Mouse (Mus musculus) intestine, embryonic 14.5 days (tissue): Measurements from ENCODE around the gene Gm14851. TPM values are rescaled to one million over a fixed set of nuclear protein-coding genes. Genes with fewer than 3 reads are reported as not detected.
"Not testable (repeated sequence)": the region's sequence is repeated elsewhere in the genome, so short reads cannot be mapped to it uniquely, and the experiment has no call there.

Source experiments
- ATAC-seq: fragments of 200-750 bp; cut with Nextera tagmentation; replicated peaks from 2 replicates; pipeline ENCODE4 v1.8.0; 2017; ENCODE audit warnings: low read depth, moderate number of reproducible peaks, moderate TSS enrichment, moderate library complexity; ENCODE audit not compliant: low FRiP score, low TSS enrichment
- DNase-seq: peaks from one replicate; pipeline ENCODE4 v3.0.0-alpha.2; 2018; ENCODE audit warnings: low spot score
- H3K27ac ChIP-seq: fragments of 300-500 bp; sonication (generic); 2 replicates; pipeline ENCODE4 v1.5.1; 2014; ENCODE audit warnings: low read depth, mild to moderate bottlenecking, control low read depth
- H3K27me3 ChIP-seq: fragments of 300-500 bp; sonication (generic); replicated peaks from 2 replicates; pipeline ENCODE4 v1.6.1; 2014; ENCODE audit warnings: low read length, control low read depth; ENCODE audit not compliant: control insufficient read depth, insufficient read depth
- H3K36me3 ChIP-seq: fragments of 300-500 bp; sonication (generic); 2 replicates; pipeline ENCODE4 v1.6.1; 2014; ENCODE audit warnings: low read length, control low read depth; ENCODE audit not compliant: control insufficient read depth, insufficient read depth
- H3K4me1 ChIP-seq: fragments of 300-500 bp; sonication (generic); replicated peaks from 2 replicates; pipeline ENCODE4 v1.6.1; 2014; ENCODE audit warnings: low read length, control low read depth, mixed read lengths; ENCODE audit not compliant: control insufficient read depth, insufficient read depth
- H3K4me2 ChIP-seq: fragments of 300-500 bp; sonication (generic); 2 replicates; pipeline ENCODE4 v1.6.1; 2014; ENCODE audit warnings: low read length
- H3K4me3 ChIP-seq: fragments of 300-500 bp; sonication (generic); 2 replicates; pipeline ENCODE4 v1.5.1; 2014; ENCODE audit warnings: low read depth, low read length, control low read depth, mixed read lengths
- H3K9ac ChIP-seq: fragments of 300-500 bp; sonication (generic); 2 replicates; pipeline ENCODE4 v1.6.1; 2014; ENCODE audit warnings: mild to moderate bottlenecking, low read length
- H3K9me3 ChIP-seq: fragments of 300-500 bp; sonication (generic); 2 replicates; pipeline ENCODE4 v1.6.1; 2016; ENCODE audit warnings: low read length, control low read depth; ENCODE audit not compliant: control insufficient read depth
- WGBS: fragments of 180-500 bp; shearing (Covaris S2); extraction: QIAGEN DNeasy Blood & Tissue Kit; methylation state at CpG from one replicate; pipeline ENCODE4 v1.1.7; 2014; 5-methylcytosine and 5-hydroxymethylcytosine counted together
- polyA plus RNA-seq: library from polyadenylated mRNA; unstranded; fragments of >200 nt; fragmentation: Nextera tagmentation; extraction: Ambion mirVana; gene quantifications from 2 replicates; pipeline ENCODE4 v1.2.1, GENCODE M21; 2014

Gene Gm14851
- not detected in 2 replicates for polyA plus RNA-seq

DNA sequence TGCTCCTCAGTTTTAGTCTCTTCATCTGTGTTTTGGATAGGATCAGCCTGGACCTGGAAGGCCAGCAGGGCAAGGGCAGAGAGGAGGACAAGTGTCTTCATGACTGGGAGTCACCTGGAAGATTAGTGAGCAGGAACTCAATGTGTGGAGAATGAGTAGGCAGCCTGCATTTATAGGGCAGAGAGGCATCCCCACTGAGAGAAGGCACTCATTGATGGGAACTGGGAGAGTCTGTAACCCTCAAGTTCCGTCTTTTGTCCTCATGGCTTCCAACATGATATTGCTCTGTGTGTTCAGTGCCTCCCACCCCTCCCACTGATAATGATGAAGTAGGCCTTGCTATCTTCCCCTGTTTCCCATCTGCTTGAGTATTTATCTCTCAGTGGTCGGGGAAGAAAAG, at the start of gene Gm14851:
Gene Gm14851 (minus strand): TSS at position 101 of the 400 bp plus-strand sequence.
- ATAC-seq, H3K4me1 ChIP-seq, H3K9ac ChIP-seq, H3K36me3 ChIP-seq, H3K9me3 ChIP-seq, H3K4me3 ChIP-seq, H3K4me2 ChIP-seq, H3K27me3 ChIP-seq, DNase-seq, H3K27ac ChIP-seq: not testable (repeated sequence)
- WGBS: no CpG with 5 or more reads among the region's 2 CpGs

DNA sequence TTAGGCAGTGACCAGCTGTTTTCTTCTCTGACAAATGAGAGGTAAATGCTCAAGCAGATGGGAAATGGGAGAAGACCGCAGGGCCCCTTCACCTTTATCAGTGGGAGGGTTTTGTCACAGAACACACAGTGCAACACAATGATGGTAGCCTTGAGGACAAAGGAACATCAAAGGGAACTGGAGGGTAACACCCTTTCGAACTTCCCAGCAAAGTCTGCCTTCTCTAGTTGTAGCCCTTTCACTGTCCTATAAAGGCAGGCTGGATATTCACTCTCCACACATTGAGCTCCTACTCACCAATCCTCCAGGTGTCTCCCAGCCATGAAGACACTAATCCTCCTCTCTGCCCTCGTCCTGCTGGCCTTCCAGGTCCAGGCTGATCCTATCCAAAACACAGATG, 38.5 kb upstream of the Gm14851 start, which contains the start of gene Defa30:
Gene Defa30 (plus strand): TSS at position 301 of the 400 bp plus-strand sequence.
- not testable (repeated sequence) for H3K36me3 ChIP-seq, DNase-seq, ATAC-seq, H3K4me2 ChIP-seq, H3K4me1 ChIP-seq, H3K9me3 ChIP-seq, H3K4me3 ChIP-seq, H3K27ac ChIP-seq, H3K27me3 ChIP-seq, H3K9ac ChIP-seq
- WGBS: 63% methylated on average over 3 of the region's 3 CpGs

DNA sequence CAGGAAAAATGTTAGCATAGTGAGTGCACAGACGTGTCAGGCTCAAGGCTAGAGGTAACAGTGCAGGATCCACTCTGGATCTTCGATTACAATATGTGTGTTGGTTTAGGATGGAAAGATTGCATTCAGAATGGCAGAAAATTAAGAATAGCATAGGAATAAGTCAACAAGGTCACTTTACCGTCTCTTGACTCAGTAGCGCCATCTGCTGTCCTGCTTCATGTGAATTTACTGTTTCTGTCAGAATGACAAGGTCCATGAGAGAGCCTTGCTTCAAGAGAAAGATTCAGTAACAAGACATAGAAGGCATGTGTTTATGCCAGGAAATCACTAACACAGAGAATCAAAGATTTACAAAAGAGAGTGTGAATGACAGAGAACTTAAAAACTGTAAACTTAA, 2.7 kb downstream of the Gm14851 start:
- Histone ChIP-seq H3K4me2 (no peak overlapping the region), H3K4me3 (no peak overlapping the region), H3K27ac (no peak overlapping the region), H3K9ac (no peak overlapping the region), H3K27me3 (no peaks in the 10 kb centered on the region), H3K9me3 (no peaks in the 10 kb centered on the region), H3K4me1 (no peaks in the 10 kb centered on the region), H3K36me3 (no peaks in the 10 kb centered on the region)
- peak; percentile 52 for DNase-seq
- 40% methylated on average over 4 of the region's 4 CpGs for WGBS
- no peak for ATAC-seq

DNA sequence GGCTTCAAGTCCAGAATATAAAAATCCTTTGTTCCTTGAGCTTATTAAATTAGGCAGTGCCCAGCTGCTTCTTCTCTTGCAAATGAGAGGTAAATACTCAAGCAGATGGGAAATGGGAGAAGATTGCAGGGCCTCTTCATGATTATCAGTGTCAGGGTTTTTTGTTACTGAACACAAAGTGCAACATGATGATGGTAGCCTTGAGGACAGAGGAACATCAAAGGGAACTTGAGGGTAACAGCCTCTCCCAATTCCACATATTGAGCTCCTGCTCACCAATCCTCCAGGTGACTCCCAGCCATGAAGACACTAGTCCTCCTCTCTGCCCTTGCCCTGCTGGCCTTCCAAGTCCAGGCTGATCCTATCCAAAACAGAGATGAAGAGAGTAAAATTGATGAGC, 11.7 kb downstream of the Gm14851 start, which contains the start of gene Defa25:
Gene Defa25 (plus strand): TSS at position 301 of the 400 bp plus-strand sequence.
- not testable (repeated sequence) for H3K27me3 ChIP-seq, DNase-seq, H3K4me2 ChIP-seq, H3K4me1 ChIP-seq, H3K4me3 ChIP-seq, ATAC-seq, H3K9ac ChIP-seq, H3K9me3 ChIP-seq, H3K27ac ChIP-seq, H3K36me3 ChIP-seq

DNA sequence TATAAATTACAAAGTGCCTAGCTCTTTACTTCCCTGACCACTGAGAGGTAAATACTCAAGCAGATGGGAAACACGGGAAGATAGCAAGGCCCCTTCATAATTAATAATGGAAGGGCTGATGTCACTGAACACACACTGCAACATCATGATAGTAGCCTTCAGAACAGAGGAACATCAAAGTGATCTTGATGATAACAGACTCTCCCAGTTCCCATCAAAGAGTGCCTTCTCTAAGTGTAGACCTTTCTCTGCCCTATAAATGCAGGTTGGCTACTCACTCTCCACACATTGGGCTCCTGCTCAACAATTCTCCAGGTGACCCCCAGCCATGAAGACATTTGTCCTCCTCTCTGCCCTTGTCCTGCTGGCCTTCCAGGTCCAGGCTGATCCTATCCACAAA, 31.1 kb downstream of the Gm14851 start, which contains the start of gene Defa35:
Gene Defa35 (plus strand): TSS at position 301 of the 400 bp plus-strand sequence.
- not testable (repeated sequence) for ATAC-seq, H3K27me3 ChIP-seq, DNase-seq, H3K9me3 ChIP-seq, H3K4me2 ChIP-seq, H3K4me1 ChIP-seq, H3K36me3 ChIP-seq, H3K9ac ChIP-seq, H3K27ac ChIP-seq, H3K4me3 ChIP-seq
- WGBS: 68% methylated on average over 1 of the region's 1 CpGs

DNA sequence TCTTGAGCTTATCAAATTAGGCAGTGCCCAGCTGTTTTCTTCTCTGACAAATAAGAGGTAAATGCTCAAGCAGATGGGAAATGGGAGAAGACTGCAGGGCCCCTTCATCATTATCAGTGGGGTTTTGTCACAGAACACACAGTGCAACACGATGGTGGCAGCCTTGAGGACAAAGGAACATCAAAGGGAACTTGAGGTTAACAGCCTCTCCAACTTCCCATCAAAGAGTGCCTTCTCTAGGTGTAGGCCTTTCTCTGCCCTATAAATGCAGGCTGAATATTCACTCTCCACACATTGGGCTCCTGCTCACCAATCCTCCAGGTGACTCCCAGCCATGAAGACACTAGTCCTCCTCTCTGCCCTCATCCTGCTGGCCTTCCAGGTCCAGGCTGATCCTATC, 41.1 kb downstream of the Gm14851 start, which contains the start of gene Defa23:
Gene Defa23 (plus strand): TSS at position 301 of the 400 bp plus-strand sequence.
- DNase-seq, H3K36me3 ChIP-seq, H3K27ac ChIP-seq, H3K4me3 ChIP-seq, H3K27me3 ChIP-seq, H3K9ac ChIP-seq, H3K4me2 ChIP-seq, ATAC-seq, H3K9me3 ChIP-seq, H3K4me1 ChIP-seq: not testable (repeated sequence)
- no CpG with 5 or more reads among the region's 1 CpGs for WGBS

Other genes starting within 250 kb of the Gm14851 start
- gene Defb33, start 203.4 kb downstream of the Gm14851 start, polyA plus RNA-seq: not detected in 2 replicates
- gene Gm15056, start 193.4 kb downstream of the Gm14851 start, polyA plus RNA-seq: not detected in 2 replicates
- not detected in 2 replicates for gene Gm6040, start 174.0 kb downstream of the Gm14851 start, polyA plus RNA-seq
- not detected in 2 replicates for gene AY761185, start 151.3 kb downstream of the Gm14851 start, polyA plus RNA-seq
- not detected in 2 replicates for gene Defa21, start 70.5 kb downstream of the Gm14851 start, polyA plus RNA-seq
- 0.52 TPM in 1 of 2 replicates, not detected in the other for gene Defa23, start 41.0 kb downstream of the Gm14851 start, polyA plus RNA-seq
- not detected in 2 replicates for gene Defa35, start 31.0 kb downstream of the Gm14851 start, polyA plus RNA-seq
- not detected in 2 replicates for gene Defa25, start 11.6 kb downstream of the Gm14851 start, polyA plus RNA-seq
- not detected in 2 replicates for gene Defa30, start 38.6 kb upstream of the Gm14851 start, polyA plus RNA-seq
- not detected in 2 replicates for gene Defa22, start 66.2 kb upstream of the Gm14851 start, polyA plus RNA-seq
- not detected in 2 replicates for gene Defa31, start 95.6 kb upstream of the Gm14851 start, polyA plus RNA-seq
- gene Gm15293, start 105.5 kb upstream of the Gm14851 start, polyA plus RNA-seq: not detected in 2 replicates
- not detected in 2 replicates for gene Gm15292, start 153.7 kb upstream of the Gm14851 start, polyA plus RNA-seq
- gene Defa27, start 219.5 kb upstream of the Gm14851 start, polyA plus RNA-seq: not detected in 2 replicates
- gene Defa29, start 231.0 kb upstream of the Gm14851 start, polyA plus RNA-seq: not detected in 2 replicates